Mouse (Mus musculus) embryonic facial prominence, embryonic 12.5 days (tissue): ENCODE data around the gene Pde10a. TPM values are rescaled to one million over a fixed set of nuclear protein-coding genes. Genes with fewer than 3 reads are reported as not detected.

Experiments used
- ATAC-seq: fragments of 200-750 bp; cut with Nextera tagmentation; 2 replicates; pipeline ENCODE4 v1.8.0; 2017; ENCODE audit not compliant: insufficient number of reproducible peaks, insufficient read depth, low FRiP score, low TSS enrichment
- H3K27ac ChIP-seq: fragments of 300-500 bp; sonication (generic); 2 replicates; pipeline ENCODE4 v1.5.1; 2016; ENCODE audit warnings: mild to moderate bottlenecking
- H3K27me3 ChIP-seq: fragments of 300-500 bp; sonication (generic); 2 replicates; pipeline ENCODE4 v1.6.1; 2016; ENCODE audit warnings: mild to moderate bottlenecking, moderate library complexity
- H3K36me3 ChIP-seq: fragments of 300-500 bp; sonication (generic); 2 replicates; pipeline ENCODE4 v1.6.1; 2016; ENCODE audit warnings: mild to moderate bottlenecking
- H3K4me1 ChIP-seq: fragments of 300-500 bp; sonication (generic); 2 replicates; pipeline ENCODE4 v1.6.1; 2016
- H3K4me2 ChIP-seq: fragments of 300-500 bp; sonication (generic); replicated peaks from 2 replicates; pipeline ENCODE4 v1.6.1; 2016; ENCODE audit warnings: mild to moderate bottlenecking, moderate library complexity
- H3K4me3 ChIP-seq: fragments of 300-500 bp; sonication (generic); 2 replicates; pipeline ENCODE4 v1.5.1; 2016; ENCODE audit warnings: mild to moderate bottlenecking
- H3K9ac ChIP-seq: fragments of 300-500 bp; sonication (generic); 2 replicates; pipeline ENCODE4 v1.6.1; 2016; ENCODE audit warnings: mild to moderate bottlenecking, moderate library complexity
- H3K9me3 ChIP-seq: fragments of 300-500 bp; sonication (generic); 2 replicates; pipeline ENCODE4 v1.6.1; 2016; ENCODE audit warnings: mild to moderate bottlenecking, moderate library complexity
- WGBS: fragments of 180-500 bp; shearing (Covaris S2); methylation state at CpG from one replicate; pipeline ENCODE4 v1.1.7; 2016; 5-methylcytosine and 5-hydroxymethylcytosine counted together
- polyA plus RNA-seq: library from polyadenylated mRNA; unstranded; fragments of >200 nt; fragmentation: Nextera tagmentation; extraction: Ambion mirVana; gene quantifications from 2 replicates; pipeline ENCODE4 v1.2.1, GENCODE M21; 2016

Gene Pde10a
- polyA plus RNA-seq, 1 experiment from 2014 or later, result 3.9 TPM

DNA sequence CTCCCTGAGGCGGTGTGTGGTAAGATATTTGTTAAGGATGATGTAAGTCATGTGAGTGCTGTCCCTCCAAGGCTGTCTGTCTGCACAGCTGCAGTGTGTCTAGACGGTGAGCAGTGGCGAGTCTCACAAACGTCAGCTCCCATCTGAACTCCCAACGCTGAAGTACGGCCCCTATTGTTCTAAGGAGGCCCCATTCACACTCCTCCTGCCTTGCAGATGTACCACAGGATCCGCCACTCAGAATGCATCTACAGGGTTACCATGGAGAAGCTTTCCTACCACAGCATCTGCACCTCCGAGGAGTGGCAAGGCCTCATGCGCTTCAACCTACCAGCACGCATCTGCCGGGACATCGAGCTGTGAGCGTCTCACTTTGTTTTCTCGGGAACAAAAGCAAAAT lies 436.5 kb downstream of the Pde10a start:
- Histone ChIP-seq H3K9me3 (no peaks in the 10 kb centered on the region), H3K4me3 (no peak overlapping the region), H3K36me3 (no peaks in the 10 kb centered on the region), H3K4me1 (no peaks in the 10 kb centered on the region), H3K9ac (no peak overlapping the region), H3K27ac (no peak overlapping the region), H3K27me3 (no peaks in the 10 kb centered on the region), H3K4me2 (no peak overlapping the region)
- ATAC-seq, result no peak
- 68% methylated on average over 14 of the region's 14 CpGs for WGBS

DNA sequence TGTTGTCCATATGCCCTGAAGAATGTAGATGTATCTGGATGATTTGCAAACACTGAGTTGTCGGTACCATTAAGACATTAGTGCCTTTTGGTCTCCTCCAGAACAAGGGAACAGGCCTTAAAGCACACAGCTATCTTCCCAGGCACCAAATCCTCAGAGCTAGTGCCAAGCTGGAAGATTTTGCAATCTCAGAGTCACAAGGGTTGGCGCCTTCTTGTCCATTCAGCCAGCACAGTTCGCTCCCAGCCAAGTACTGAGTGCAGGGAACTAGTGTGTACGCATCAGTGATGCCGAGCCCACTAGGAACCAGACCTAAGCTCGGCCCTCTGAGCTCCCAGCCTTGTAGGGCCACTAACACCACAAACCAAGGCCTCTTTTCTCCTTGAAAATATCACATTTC lies 440.0 kb downstream of the Pde10a start:
- Histone ChIP-seq H3K4me2 (no peak overlapping the region), H3K9me3 (no peaks in the 10 kb centered on the region), H3K27me3 (no peaks in the 10 kb centered on the region), H3K9ac (no peak overlapping the region), H3K4me3 (no peak overlapping the region), H3K36me3 (no peaks in the 10 kb centered on the region), H3K27ac (no peak overlapping the region), H3K4me1 (no peaks in the 10 kb centered on the region)
- no peak for ATAC-seq
- WGBS, result 90% methylated on average over 6 of the region's 6 CpGs

DNA sequence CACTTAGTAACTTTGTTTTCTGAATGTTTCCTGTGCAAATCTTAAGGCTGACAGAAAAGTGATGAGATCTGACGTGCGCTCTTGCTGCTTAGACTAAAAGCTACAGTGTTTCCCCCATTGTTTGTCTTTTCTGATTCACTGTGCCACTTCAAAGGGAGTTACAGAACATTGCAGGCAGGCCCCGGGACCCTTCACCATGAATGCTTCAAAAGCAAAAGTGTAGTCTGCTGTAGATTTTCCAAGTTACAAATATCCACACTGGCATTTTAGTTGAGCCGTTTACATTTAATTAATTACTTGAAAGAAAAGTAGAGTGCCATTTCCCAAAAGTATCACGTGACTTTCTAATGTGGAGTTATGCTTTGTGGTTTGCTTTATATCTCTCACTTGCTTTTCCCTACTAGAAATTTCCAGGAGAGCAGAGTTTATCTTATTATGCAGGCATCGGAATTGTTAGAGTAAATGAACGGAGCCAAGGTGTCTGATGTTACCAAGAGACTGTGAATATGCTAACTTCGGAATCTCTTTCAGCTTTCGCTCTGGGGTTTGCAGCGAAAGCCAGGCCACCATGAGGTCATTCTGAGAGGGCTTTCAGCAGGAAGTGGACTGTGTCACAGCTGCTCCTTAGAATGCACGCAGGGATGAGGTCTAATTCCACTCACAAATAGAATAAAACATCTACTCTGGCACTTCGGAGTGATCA lies 447.1 kb downstream of the Pde10a start:
- Histone ChIP-seq H3K27me3 (no peaks in the 10 kb centered on the region), H3K4me1 (peaks cover 12% of the 10 kb centered on the region; the same call in 1 of the 2 replicates), H3K9me3 (no peaks in the 10 kb centered on the region), H3K4me3 (no peak overlapping the region), H3K27ac (no peak overlapping the region), H3K36me3 (no peaks in the 10 kb centered on the region), H3K4me2 (no peak overlapping the region), H3K9ac (no peak overlapping the region)
- no peak for ATAC-seq
- 22% methylated on average over 12 of the region's 12 CpGs for WGBS

DNA sequence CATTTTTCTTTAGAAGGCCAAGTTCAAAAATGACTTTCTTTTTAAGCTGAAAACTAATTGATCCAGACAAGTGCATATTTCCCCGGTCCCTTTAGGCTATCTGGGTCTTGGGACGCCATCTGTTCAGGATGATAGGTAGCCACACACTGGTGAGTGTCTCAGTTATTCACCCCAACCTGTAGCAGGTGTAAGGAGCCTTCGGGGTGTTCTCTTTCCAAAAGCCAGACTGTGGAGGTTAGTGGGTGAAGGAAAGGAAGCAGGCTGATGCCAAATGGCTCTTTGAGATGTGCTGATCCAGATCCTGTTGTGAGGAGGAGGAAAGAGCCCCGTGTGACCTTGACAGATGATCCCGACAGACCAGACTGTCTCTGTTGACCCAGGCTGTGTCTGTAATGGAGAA lies 448.2 kb downstream of the Pde10a start:
- no peak overlapping the region for H3K27ac ChIP-seq
- no peak for ATAC-seq
- no peak overlapping the region for H3K4me2 ChIP-seq
- H3K9me3 ChIP-seq, result no peaks in the 10 kb centered on the region
- H3K27me3 ChIP-seq, result no peaks in the 10 kb centered on the region
- peaks cover 12% of the 10 kb centered on the region; the same call in 1 of the 2 replicates for H3K4me1 ChIP-seq
- no peak overlapping the region for H3K4me3 ChIP-seq
- WGBS, result 70% methylated on average over 5 of the region's 5 CpGs
- H3K9ac ChIP-seq, result no peak overlapping the region
- H3K36me3 ChIP-seq, result no peaks in the 10 kb centered on the region

DNA sequence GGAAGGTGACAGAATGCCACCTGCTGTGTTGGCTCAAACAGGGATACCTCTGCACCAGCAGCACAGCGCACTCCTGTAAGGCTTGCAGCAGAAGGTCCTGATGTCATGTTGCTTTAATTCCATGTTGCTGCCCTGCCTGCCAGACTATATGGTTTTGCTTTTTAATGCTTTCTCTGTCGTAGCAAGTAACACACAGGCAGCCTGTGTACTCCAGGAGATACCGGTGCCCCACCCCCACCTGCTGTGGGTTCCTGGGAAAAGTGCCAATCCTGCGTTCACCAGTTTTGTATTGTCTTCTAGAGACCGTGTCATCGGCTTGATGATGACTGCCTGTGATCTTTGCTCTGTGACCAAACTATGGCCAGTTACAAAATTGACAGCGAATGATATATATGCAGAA lies 449.3 kb downstream of the Pde10a start:
- Histone ChIP-seq H3K9ac (no peak overlapping the region), H3K27me3 (no peaks in the 10 kb centered on the region), H3K4me3 (no peak overlapping the region), H3K9me3 (no peaks in the 10 kb centered on the region), H3K36me3 (no peaks in the 10 kb centered on the region), H3K4me1 (peaks cover 12% of the 10 kb centered on the region; the same call in 1 of the 2 replicates), H3K4me2 (no peak overlapping the region), H3K27ac (no peak overlapping the region)
- WGBS, result 71% methylated on average over 7 of the region's 7 CpGs
- ATAC-seq, result no peak

DNA sequence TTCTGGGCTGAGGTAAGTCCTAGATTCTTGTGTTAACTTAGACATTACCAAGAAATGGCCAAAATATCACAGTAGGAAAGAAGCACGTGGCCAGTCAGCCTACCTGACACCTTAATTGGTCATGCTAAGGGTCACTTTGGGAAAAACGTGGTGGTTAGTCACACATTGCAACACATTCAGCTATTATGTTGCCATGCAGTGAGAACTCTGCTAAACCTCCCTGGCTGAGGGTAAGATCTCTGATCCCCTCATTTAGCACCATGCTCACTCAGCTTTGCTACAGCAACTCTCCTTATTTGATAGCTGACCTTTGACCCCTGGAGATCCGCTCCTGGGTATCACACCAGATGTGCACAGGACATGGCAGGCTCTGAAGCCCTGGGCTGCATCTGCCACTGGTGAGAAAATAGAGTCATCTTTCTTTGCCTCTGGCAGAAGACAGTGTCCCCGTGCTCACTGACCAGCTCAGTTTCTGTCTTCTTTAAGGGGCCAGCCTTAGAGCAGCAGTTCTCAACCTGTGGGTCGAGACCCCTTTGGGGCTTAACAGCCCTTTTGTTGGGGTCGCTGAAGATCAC lies 449.7 kb downstream of the Pde10a start:
- Histone ChIP-seq H3K36me3 (no peaks in the 10 kb centered on the region), H3K4me1 (peaks cover 12% of the 10 kb centered on the region; the same call in 1 of the 2 replicates), H3K27me3 (no peaks in the 10 kb centered on the region), H3K9me3 (no peaks in the 10 kb centered on the region), H3K4me3 (no peak overlapping the region), H3K27ac (no peak overlapping the region), H3K9ac (no peak overlapping the region), H3K4me2 (no peak overlapping the region)
- 24% methylated on average over 6 of the region's 6 CpGs for WGBS
- ATAC-seq, result no peak

DNA sequence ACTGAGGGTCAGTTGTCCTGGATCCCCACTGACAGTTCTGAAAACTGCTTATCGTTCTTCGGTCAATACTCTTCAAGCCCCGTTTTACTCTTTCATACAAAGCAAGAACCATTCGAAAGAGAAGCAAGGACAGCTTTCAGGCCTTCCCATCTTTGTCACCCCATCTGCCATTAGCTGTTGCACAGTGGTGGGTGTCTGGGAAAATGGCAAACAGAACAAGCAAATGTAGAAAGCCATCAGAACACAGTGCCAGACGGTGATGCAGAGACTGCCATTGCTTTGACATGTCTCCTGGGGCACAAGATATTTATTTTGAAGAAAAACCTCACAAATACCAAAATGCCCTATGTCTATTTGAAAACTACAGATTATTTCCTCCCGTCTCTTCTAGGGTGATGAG lies 451.6 kb downstream of the Pde10a start:
- no peak overlapping the region for H3K4me3 ChIP-seq
- no peaks in the 10 kb centered on the region for H3K9me3 ChIP-seq
- no peaks in the 10 kb centered on the region for H3K27me3 ChIP-seq
- 84% methylated on average over 6 of the region's 6 CpGs for WGBS
- H3K27ac ChIP-seq, result no peak overlapping the region
- H3K4me2 ChIP-seq, result no peak overlapping the region
- H3K9ac ChIP-seq, result no peak overlapping the region
- H3K4me1 ChIP-seq, result peaks cover 12% of the 10 kb centered on the region; the same call in 1 of the 2 replicates
- no peaks in the 10 kb centered on the region for H3K36me3 ChIP-seq
- no peak for ATAC-seq

DNA sequence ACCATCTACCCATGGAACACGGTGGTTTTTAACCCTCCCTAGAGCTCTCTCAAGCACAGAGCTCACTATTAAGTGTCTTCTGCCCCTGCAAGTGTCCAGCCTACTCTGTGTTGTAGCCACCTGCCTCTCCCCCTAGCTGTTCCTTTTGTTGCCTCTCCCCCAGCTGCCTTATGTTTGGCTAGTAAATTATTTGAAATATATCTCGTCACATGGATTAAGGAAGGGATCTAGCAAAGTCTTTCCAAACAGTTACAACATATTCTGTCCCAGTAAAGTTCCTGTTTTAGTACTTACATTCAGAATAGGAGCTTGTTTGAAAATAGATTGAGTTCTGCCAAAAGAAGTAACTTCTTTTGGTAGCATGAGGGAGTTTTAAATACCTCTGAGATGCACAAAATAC lies 452.1 kb downstream of the Pde10a start:
- H3K4me3 ChIP-seq, result no peak overlapping the region
- no peak overlapping the region for H3K27ac ChIP-seq
- peaks cover 7% of the 10 kb centered on the region; the same call in 1 of the 2 replicates for H3K4me1 ChIP-seq
- no peaks in the 10 kb centered on the region for H3K27me3 ChIP-seq
- no peaks in the 10 kb centered on the region for H3K9me3 ChIP-seq
- H3K4me2 ChIP-seq, result no peak overlapping the region
- H3K36me3 ChIP-seq, result no peaks in the 10 kb centered on the region
- no peak overlapping the region for H3K9ac ChIP-seq
- no peak for ATAC-seq
- 74% methylated on average over 2 of the region's 2 CpGs for WGBS

DNA sequence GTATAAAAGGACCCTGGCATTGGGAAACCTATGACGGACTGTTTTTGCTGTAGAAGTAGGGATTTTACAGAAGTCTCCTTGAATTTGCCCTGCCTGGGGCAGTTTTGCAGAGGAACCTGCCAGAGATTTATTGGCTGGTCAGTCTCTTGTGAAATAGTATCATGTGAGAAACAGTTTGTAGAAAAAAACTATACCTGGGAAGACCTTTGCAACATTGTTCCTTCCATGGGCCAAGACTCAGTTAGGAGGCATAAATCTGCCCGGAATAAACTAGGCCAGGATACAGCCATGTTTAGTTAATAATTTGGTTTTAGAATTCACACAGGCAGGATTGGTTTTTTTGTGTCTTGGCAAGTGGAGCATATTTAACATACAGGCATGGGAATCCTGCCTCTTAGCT lies 458.4 kb downstream of the Pde10a start:
- no peaks in the 10 kb centered on the region for H3K9me3 ChIP-seq
- WGBS, result 77% methylated on average over 2 of the region's 2 CpGs
- no peaks in the 10 kb centered on the region for H3K36me3 ChIP-seq
- H3K27me3 ChIP-seq, result no peaks in the 10 kb centered on the region
- H3K27ac ChIP-seq, result no peak overlapping the region
- 0 out of 2 replicates have a peak, but pooled peaks cover under 1% of the 10 kb centered on the region for H3K4me1 ChIP-seq
- no peak overlapping the region for H3K9ac ChIP-seq
- no peak for ATAC-seq
- H3K4me3 ChIP-seq, result no peak overlapping the region
- H3K4me2 ChIP-seq, result no peak overlapping the region

DNA sequence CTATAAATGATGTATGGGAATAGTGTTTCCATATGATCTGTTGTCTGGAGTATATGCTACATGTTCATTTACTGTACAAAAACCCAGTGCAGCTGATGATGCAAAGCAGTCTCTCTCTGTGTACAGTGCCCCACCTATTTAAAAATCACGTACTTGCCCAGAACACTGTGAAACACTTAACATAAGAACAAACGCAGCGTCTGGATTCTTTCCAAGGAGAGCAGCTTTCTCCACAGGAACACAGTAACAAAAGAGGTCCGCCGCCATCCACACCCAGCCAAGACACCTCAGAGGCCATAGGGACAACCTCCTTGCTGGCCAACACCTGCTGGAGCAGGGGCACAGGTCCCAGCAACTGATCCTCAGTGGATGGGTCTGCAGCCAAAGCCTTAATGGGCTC lies 460.5 kb downstream of the Pde10a start:
- peaks cover 8% of the 10 kb centered on the region; the same call in 1 of the 2 replicates for H3K4me1 ChIP-seq
- H3K36me3 ChIP-seq, result no peaks in the 10 kb centered on the region
- H3K9ac ChIP-seq, result no peak overlapping the region
- H3K4me2 ChIP-seq, result no peak overlapping the region
- no peaks in the 10 kb centered on the region for H3K27me3 ChIP-seq
- no peak for ATAC-seq
- H3K9me3 ChIP-seq, result no peaks in the 10 kb centered on the region
- WGBS, result 75% methylated on average over 5 of the region's 5 CpGs
- no peak overlapping the region for H3K27ac ChIP-seq
- H3K4me3 ChIP-seq, result no peak overlapping the region

DNA sequence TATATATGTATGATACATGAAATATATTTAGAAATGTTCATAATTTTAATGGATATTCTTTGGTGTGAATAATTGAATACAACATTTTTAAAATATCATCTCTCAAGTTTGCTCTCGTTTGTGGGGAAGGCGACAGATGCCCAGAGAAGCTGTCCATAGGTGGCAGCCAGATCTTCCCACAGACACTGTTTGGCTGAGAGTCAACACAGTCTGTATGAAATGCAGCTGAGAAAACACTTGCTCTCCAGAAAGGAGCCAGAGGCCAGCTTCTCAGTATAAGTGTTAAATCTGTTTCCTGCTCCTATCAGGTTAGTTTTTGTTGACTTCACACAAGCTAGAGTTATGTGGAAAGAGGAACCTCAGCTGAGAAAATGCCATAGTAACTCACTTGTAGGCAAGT lies 461.4 kb downstream of the Pde10a start:
- Histone ChIP-seq H3K9ac (no peak overlapping the region), H3K27me3 (no peaks in the 10 kb centered on the region), H3K36me3 (no peaks in the 10 kb centered on the region), H3K4me1 (peaks cover 8% of the 10 kb centered on the region; the same call in 1 of the 2 replicates), H3K4me2 (no peak overlapping the region), H3K27ac (no peak overlapping the region), H3K4me3 (no peak overlapping the region), H3K9me3 (no peaks in the 10 kb centered on the region)
- WGBS, result 63% methylated on average over 2 of the region's 2 CpGs
- ATAC-seq, result no peak

DNA sequence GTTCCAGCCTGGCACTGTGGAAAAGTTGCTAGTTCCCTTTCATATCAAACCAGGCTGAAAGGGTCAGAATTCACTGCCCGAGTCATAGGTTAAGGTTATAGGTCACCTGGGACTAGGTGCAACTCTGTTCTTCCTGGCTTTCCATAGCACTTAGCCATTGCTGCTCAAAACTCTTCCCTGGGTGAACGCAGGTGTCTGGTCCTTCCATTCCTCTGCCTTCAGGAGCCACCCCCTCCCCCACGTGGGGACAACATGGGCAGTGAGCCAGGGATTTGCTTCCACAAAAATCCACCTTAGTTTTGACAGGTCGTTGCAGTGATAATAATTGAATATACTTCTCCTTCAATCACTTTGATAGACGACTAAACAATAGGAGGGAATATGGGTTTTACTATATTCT lies 462.2 kb downstream of the Pde10a start:
- no peaks in the 10 kb centered on the region for H3K27me3 ChIP-seq
- ATAC-seq, result no peak
- H3K36me3 ChIP-seq, result 0 out of 2 replicates have a peak, but pooled peaks cover 4% of the 10 kb centered on the region
- WGBS, result 79% methylated on average over 5 of the region's 5 CpGs
- H3K9ac ChIP-seq, result no peak overlapping the region
- H3K4me3 ChIP-seq, result no peak overlapping the region
- H3K27ac ChIP-seq, result no peak overlapping the region
- H3K4me2 ChIP-seq, result no peak overlapping the region
- no peaks in the 10 kb centered on the region for H3K9me3 ChIP-seq
- peaks cover 8% of the 10 kb centered on the region; the same call in 1 of the 2 replicates for H3K4me1 ChIP-seq
